Mouse (Mus musculus) liver, embryonic 14.5 days (tissue): ENCODE data around the gene Cnnm3. TPM values are rescaled to one million over a fixed set of nuclear protein-coding genes. Genes with fewer than 3 reads are reported as not detected.

Experiments
- ATAC-seq: fragments of 200-750 bp; cut with Nextera tagmentation; 2 replicates; pipeline ENCODE4 v1.8.0; 2017; ENCODE audit warnings: moderate number of reproducible peaks, mild to moderate bottlenecking, moderate library complexity; ENCODE audit not compliant: insufficient read depth
- DNase-seq, 3 experiments: peaks; one replicate each; pipeline ENCODE4 v3.0.0-alpha.2; 2012 to 2013; ENCODE audit warnings: low read depth in 3 of 3, low spot score in 3 of 3
- H3K27ac ChIP-seq: fragments of 300-500 bp; sonication (generic); 2 replicates; pipeline ENCODE4 v1.5.1; 2014; ENCODE audit warnings: moderate library complexity, mild to moderate bottlenecking, control low read depth, inconsistent platforms
- H3K27me3 ChIP-seq: fragments of 300-500 bp; sonication (generic); 2 replicates; pipeline ENCODE4 v1.6.1; 2014; ENCODE audit warnings: mild to moderate bottlenecking, low read length, moderate library complexity; ENCODE audit not compliant: control insufficient read depth, insufficient read depth
- H3K36me3 ChIP-seq: fragments of 300-500 bp; sonication (generic); replicated peaks from 2 replicates; pipeline ENCODE4 v1.6.1; 2014; ENCODE audit warnings: low read depth; ENCODE audit not compliant: control insufficient read depth, insufficient read depth
- H3K4me1 ChIP-seq, 2 experiments: fragments of 200-500 bp in 1 of 2; fragments of 300-500 bp in 1 of 2; sonication (generic) in 1 of 2; replicated peaks; 2 replicates each; pipeline ENCODE4 v1.6.1; 2012 to 2014; ENCODE audit warnings: antibody characterized with exemption in 1 of 2, inconsistent platforms in 1 of 2, low read length in 1 of 2; ENCODE audit not compliant: control insufficient read depth in 2 of 2, insufficient read depth in 2 of 2
- H3K4me2 ChIP-seq: fragments of 300-500 bp; sonication (generic); 2 replicates; pipeline ENCODE4 v1.6.1; 2014; ENCODE audit warnings: low read depth, mild to moderate bottlenecking, control low read depth, moderate library complexity
- H3K4me3 ChIP-seq, 2 experiments: fragments of 200-500 bp in 1 of 2; fragments of 300-500 bp in 1 of 2; sonication (generic) in 1 of 2; 2 replicates each; pipeline ENCODE4 v1.5.1; 2012 to 2014; ENCODE audit warnings: low read depth in 2 of 2, low read length in 2 of 2, mild to moderate bottlenecking in 2 of 2, control low read depth in 1 of 2, inconsistent platforms in 1 of 2, moderate library complexity in 1 of 2; ENCODE audit not compliant: insufficient read depth in 1 of 2
- H3K9ac ChIP-seq: fragments of 300-500 bp; sonication (generic); replicated peaks from 2 replicates; pipeline ENCODE4 v1.6.1; 2014; ENCODE audit warnings: mild to moderate bottlenecking, control low read depth, moderate library complexity
- H3K9me3 ChIP-seq: fragments of 300-500 bp; sonication (generic); 2 replicates; pipeline ENCODE4 v1.6.1; 2016; ENCODE audit warnings: low read length, mixed read lengths; ENCODE audit not compliant: control insufficient read depth
- CTCF ChIP-seq: IDR thresholded peaks from 2 replicates; pipeline ENCODE4 v1.5.1; 2016; ENCODE audit warnings: antibody characterized with exemption, low read depth, control low read depth
- EP300 ChIP-seq: IDR thresholded peaks from 2 replicates; pipeline ENCODE4 v1.6.1; 2016; ENCODE audit warnings: antibody characterized with exemption, low read depth
- WGBS: fragments of 180-500 bp; shearing (Covaris S2); extraction: QIAGEN DNeasy Blood & Tissue Kit; methylation state at CpG from one replicate; pipeline ENCODE4 v1.1.7; 2014; ENCODE audit not compliant: insufficient replicate concordance; 5-methylcytosine and 5-hydroxymethylcytosine counted together
- polyA plus RNA-seq, 2 experiments: library from polyadenylated mRNA; depleted of rRNA in 1 of 2; stranded (reverse) in 1 of 2; unstranded in 1 of 2; fragments of >200 nt; fragmentation: Nextera tagmentation in 1 of 2; extraction: Ambion mirVana in 1 of 2; gene quantifications; 2 replicates each; pipeline versions ENCODE4 v1.2.1 to v1.2.3; 2012 to 2014

The Cnnm3 gene
- polyA plus RNA-seq, 2 experiments: 0.86 to 3.7 TPM

GRCm38 (mm10) chr1:36512966-36513280, 1.3 kb downstream of the Cnnm3 start:
- H3K9me3 ChIP-seq: no peaks in the 10 kb centered on the region
- H3K9ac ChIP-seq: peak overlapping the region; percentile 79
- 4% methylated on average over 16 of the region's 16 CpGs for WGBS
- peak overlapping the region; percentile 83 for H3K4me2 ChIP-seq
- H3K4me1 ChIP-seq: peaks cover 6 to 12% of the 10 kb centered on the region in 2 experiments
- no peak overlapping the region for H3K27ac ChIP-seq
- no peak for DNase-seq
- H3K4me3 ChIP-seq: peak overlapping the region; percentile 69 to 78
- no peaks in the 10 kb centered on the region for H3K36me3 ChIP-seq
- TF ChIP-seq CTCF: no peak
- no peak for TF ChIP-seq EP300
- no peaks in the 10 kb centered on the region for H3K27me3 ChIP-seq
- ATAC-seq: no peak

DNA sequence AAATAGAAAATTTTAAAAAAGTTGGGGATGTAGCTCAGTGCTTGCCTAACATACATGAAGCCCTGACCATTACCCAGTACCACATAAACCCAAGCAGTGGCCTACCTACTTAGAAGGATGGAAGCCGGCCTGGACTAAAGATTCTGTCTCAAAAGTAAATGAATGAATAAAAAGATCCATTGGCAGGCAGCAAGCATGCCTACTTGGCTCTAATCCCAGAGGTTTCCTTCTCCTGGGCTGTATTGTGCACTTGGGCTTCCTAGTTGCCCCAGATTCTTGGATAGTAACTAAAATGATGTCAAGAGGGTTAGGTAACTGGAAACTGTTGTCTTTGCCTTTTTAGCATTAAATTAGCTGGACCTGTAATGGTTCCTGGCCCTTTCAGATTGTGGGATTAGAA, 1.6 kb downstream of the Cnnm3 start:
- Histone ChIP-seq H3K4me2 (peak overlapping the region; percentile 83), H3K36me3 (no peaks in the 10 kb centered on the region), H3K9me3 (no peaks in the 10 kb centered on the region), H3K9ac (peak overlapping the region; percentile 79), H3K4me3 (peak overlapping the region; percentile 69 to 78), H3K27me3 (no peaks in the 10 kb centered on the region), H3K27ac (no peak overlapping the region), H3K4me1 (peaks cover 6 to 12% of the 10 kb centered on the region in 2 experiments)
- DNase-seq (no peak), ATAC-seq (no peak)
- WGBS: 34% methylated on average over 1 of the region's 1 CpGs
- TF ChIP-seq CTCF: no peak

DNA sequence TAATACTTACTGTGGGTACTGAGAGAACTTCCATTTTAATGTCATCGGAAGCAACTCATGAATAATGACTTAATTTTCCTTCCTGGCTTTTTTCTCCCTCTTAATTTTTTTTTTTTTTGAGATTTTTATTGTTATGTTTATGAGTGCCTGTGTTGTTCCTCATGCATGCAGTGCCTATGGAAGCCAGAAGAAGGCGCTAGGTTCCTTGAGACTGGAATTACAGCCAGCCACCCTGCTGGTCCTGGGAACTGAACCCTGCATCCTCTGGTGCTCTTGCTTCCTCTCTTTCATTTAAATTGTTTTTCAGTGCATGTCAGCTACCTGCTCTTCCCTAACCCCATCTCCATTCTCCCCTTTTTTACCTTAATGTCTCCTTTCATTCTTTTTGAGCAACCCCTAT, 2.1 kb downstream of the Cnnm3 start:
- peak overlapping the region; percentile 83 for H3K4me2 ChIP-seq
- DNase-seq (peak in 1 of 3 experiments; percentile 17), ATAC-seq (no peak)
- TF ChIP-seq EP300: no peak
- peak; percentile 65 for TF ChIP-seq CTCF
- no peaks in the 10 kb centered on the region for H3K27me3 ChIP-seq
- no peak overlapping the region for H3K27ac ChIP-seq
- 44% methylated on average over 2 of the region's 2 CpGs for WGBS
- no peak overlapping the region for H3K9ac ChIP-seq
- H3K36me3 ChIP-seq: no peaks in the 10 kb centered on the region
- H3K4me1 ChIP-seq: peaks cover 6 to 12% of the 10 kb centered on the region in 2 experiments
- no peaks in the 10 kb centered on the region for H3K9me3 ChIP-seq
- peak overlapping the region in 1 of 2 experiments; percentile 78; a peak in 2 of 4 replicates for H3K4me3 ChIP-seq

DNA sequence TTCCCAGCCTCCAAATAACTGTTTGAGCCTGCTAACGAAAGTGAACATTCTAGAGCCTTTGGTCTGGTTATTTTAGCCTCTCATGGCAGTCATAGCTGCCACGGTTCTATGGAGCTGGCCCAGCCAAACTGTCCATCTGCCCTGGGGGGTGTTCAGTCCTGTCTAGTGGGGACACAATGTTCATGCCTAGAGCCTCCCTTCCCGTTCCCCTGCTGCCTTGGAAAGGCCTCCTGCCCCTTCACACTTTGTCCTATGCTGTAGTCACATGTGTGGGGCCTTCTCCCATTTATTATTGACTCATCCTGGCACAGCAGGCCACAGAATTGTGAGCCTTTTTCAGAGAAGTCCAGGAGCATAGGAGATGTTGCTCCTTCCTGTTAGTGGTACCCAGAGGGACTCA, 6.6 kb downstream of the Cnnm3 start:
- Histone ChIP-seq H3K9ac (no peak overlapping the region), H3K4me1 (peaks cover 2 to 8% of the 10 kb centered on the region in 2 experiments), H3K27me3 (no peaks in the 10 kb centered on the region), H3K4me2 (no peak overlapping the region), H3K4me3 (no peak overlapping the region), H3K27ac (no peak overlapping the region), H3K9me3 (no peaks in the 10 kb centered on the region), H3K36me3 (peaks cover 15% of the 10 kb centered on the region)
- 71% methylated on average over 3 of the region's 3 CpGs for WGBS
- TF ChIP-seq CTCF (no peak), EP300 (no peak)
- no peak for ATAC-seq
- DNase-seq: no peak

GRCm38 (mm10) chr1:36519626-36520025, 8.0 kb downstream of the Cnnm3 start:
- Histone ChIP-seq H3K4me2 (no peak overlapping the region), H3K4me3 (no peak overlapping the region), H3K9ac (no peak overlapping the region), H3K9me3 (no peaks in the 10 kb centered on the region), H3K27me3 (no peaks in the 10 kb centered on the region), H3K36me3 (peaks cover 15% of the 10 kb centered on the region), H3K4me1 (no peaks in the 10 kb centered on the region), H3K27ac (no peak overlapping the region)
- TF ChIP-seq EP300: no peak
- no peak for TF ChIP-seq CTCF
- DNase-seq (no peak), ATAC-seq (no peak)
- WGBS: 68% methylated on average over 11 of the region's 11 CpGs

- no peak for TF ChIP-seq CTCF
- TF ChIP-seq EP300: no peak
- H3K4me3 ChIP-seq: no peak overlapping the region
- H3K27ac ChIP-seq: no peak overlapping the region
- H3K36me3 ChIP-seq: peaks cover 15% of the 10 kb centered on the region
- H3K27me3 ChIP-seq: no peaks in the 10 kb centered on the region
- H3K9me3 ChIP-seq: no peaks in the 10 kb centered on the region
- no peak for DNase-seq
- ATAC-seq: no peak
- 78% methylated on average over 7 of the region's 7 CpGs for WGBS
- H3K4me1 ChIP-seq: no peaks in the 10 kb centered on the region
- no peak overlapping the region for H3K9ac ChIP-seq
- no peak overlapping the region for H3K4me2 ChIP-seq
Observed at GRCm38 (mm10) chr1:36522210-36522609, 10.5 kb downstream of the Cnnm3 start.
